Mouse (Mus musculus) forebrain, embryonic 10.5 days (tissue): ENCODE measurements around the gene 2900011O08Rik. TPM values are rescaled to one million over a fixed set of nuclear protein-coding genes. Genes with fewer than 3 reads are reported as not detected.
A peak's percentile ranks its signal among the peaks of the same experiment; 100 is the strongest.
"Not testable (repeated sequence)": the region's sequence is repeated elsewhere in the genome, so short reads cannot be mapped to it uniquely, and the experiment has no call there.

Source experiments
- DNase-seq: peaks from one replicate; pipeline ENCODE4 v3.0.0-alpha.2; 2017; ENCODE audit warnings: low spot score; ENCODE audit errors: extremely low spot score
- H3K27ac ChIP-seq: fragments of 300-500 bp; sonication (generic); 2 replicates; pipeline ENCODE4 v1.5.1; 2016; ENCODE audit warnings: mild to moderate bottlenecking
- H3K27me3 ChIP-seq: fragments of 300-500 bp; sonication (generic); 2 replicates; pipeline ENCODE4 v1.6.1; 2016; ENCODE audit warnings: mild to moderate bottlenecking; ENCODE audit not compliant: poor library complexity, severe bottlenecking
- H3K36me3 ChIP-seq: fragments of 300-500 bp; sonication (generic); replicated peaks from 2 replicates; pipeline ENCODE4 v1.6.1; 2016; ENCODE audit warnings: mild to moderate bottlenecking, moderate library complexity
- H3K4me1 ChIP-seq: fragments of 300-500 bp; sonication (generic); 2 replicates; pipeline ENCODE4 v1.6.1; 2016
- H3K4me3 ChIP-seq: fragments of 300-500 bp; sonication (generic); 2 replicates; pipeline ENCODE4 v1.5.1; 2016; ENCODE audit warnings: mild to moderate bottlenecking, moderate library complexity
- H3K9me3 ChIP-seq: fragments of 300-500 bp; sonication (generic); 2 replicates; pipeline ENCODE4 v1.6.1; 2016; ENCODE audit warnings: mild to moderate bottlenecking, moderate library complexity
- WGBS: fragments of 180-500 bp; shearing (Covaris S2); methylation state at CpG from one replicate; pipeline ENCODE4 v1.1.7; 2016; 5-methylcytosine and 5-hydroxymethylcytosine counted together
- polyA plus RNA-seq: library from polyadenylated mRNA; unstranded; fragments of >200 nt; fragmentation: Nextera tagmentation; extraction: Ambion mirVana; gene quantifications from 2 replicates; pipeline ENCODE4 v1.2.1, GENCODE M21; 2016

Gene 2900011O08Rik
- polyA plus RNA-seq, 1 experiment from 2014 or later: 15.0 TPM

DNA sequence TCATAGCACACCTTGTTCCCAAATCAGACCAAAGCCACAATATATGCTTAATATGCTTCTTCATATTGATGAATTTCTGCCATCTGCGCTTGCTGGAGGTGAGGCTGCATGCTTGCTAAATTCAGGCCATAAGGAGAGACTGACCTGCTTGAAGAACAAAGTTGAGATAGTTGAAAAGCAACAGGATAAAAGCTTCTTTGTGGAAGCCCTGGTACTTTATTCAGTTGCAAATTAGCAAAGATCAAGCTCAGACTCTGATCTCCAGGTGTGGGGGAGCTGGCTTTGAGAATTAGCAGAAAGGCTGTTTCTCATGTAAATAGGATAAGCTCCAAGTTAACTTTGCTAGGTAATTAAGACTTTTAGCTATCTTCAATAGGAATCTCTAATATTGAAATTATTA lies 9.4 kb upstream of the 2900011O08Rik start:
- not testable (repeated sequence) for H3K27ac ChIP-seq, H3K36me3 ChIP-seq, DNase-seq, H3K4me1 ChIP-seq, H3K27me3 ChIP-seq, H3K9me3 ChIP-seq, H3K4me3 ChIP-seq
- WGBS: 50% methylated on average over 1 of the region's 1 CpGs

GRCm38 (mm10) chr16:13981726-13982125 lies 4.7 kb upstream of the 2900011O08Rik start:
- WGBS: 66% methylated on average over 3 of the region's 3 CpGs
- H3K27ac ChIP-seq, H3K4me1 ChIP-seq, H3K27me3 ChIP-seq, H3K4me3 ChIP-seq, DNase-seq, H3K36me3 ChIP-seq, H3K9me3 ChIP-seq: not testable (repeated sequence)

DNA sequence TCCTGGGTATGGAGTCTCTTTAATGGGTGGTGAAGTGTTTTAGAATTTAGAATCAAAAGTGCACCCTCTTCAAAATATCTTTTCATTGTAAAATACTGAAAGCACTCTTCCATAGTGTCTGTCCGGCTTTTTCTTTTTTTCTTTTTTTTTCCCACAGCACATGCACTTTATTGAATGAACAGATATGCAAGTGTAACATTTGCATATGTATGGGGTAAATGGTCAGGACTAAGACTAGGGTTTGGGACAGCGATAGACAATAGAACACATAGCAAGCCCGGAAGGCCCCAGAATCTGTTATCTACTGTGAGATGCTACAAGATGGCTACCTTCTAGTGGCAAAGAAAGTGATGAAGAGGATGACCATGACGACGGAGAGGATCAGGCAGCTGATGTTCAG lies 3.2 kb upstream of the 2900011O08Rik start:
- Histone ChIP-seq H3K4me1 (peaks cover 21% of the 10 kb centered on the region), H3K9me3 (peaks cover 6% of the 10 kb centered on the region; the same call in 1 of the 2 replicates), H3K36me3 (no peaks in the 10 kb centered on the region), H3K27me3 (no peaks in the 10 kb centered on the region), H3K4me3 (no peak overlapping the region), H3K27ac (no peak overlapping the region)
- DNase-seq: no peak
- 89% methylated on average over 5 of the region's 5 CpGs for WGBS

GRCm38 (mm10) chr16:13986197-13986573 lies 219 bp upstream of the 2900011O08Rik start:
- Histone ChIP-seq H3K27ac (peak overlapping the region; percentile 89), H3K4me3 (peak overlapping the region; percentile 67), H3K36me3 (no peaks in the 10 kb centered on the region), H3K27me3 (no peaks in the 10 kb centered on the region), H3K4me1 (peaks cover 21% of the 10 kb centered on the region), H3K9me3 (no peaks in the 10 kb centered on the region)
- no peak for DNase-seq
- 53% methylated on average over 3 of the region's 3 CpGs for WGBS

GRCm38 (mm10) chr16:13992518-13993248 lies 6.3 kb downstream of the 2900011O08Rik start:
- Histone ChIP-seq H3K4me1 (peaks cover 4% of the 10 kb centered on the region), H3K4me3 (no peak overlapping the region), H3K9me3 (no peaks in the 10 kb centered on the region), H3K36me3 (no peaks in the 10 kb centered on the region), H3K27me3 (no peaks in the 10 kb centered on the region), H3K27ac (no peak overlapping the region)
- DNase-seq: no peak
- WGBS: 90% methylated on average over 11 of the region's 11 CpGs

GRCm38 (mm10) chr16:13994076-13994475 lies 7.7 kb downstream of the 2900011O08Rik start:
- no peak overlapping the region for H3K27ac ChIP-seq
- no peaks in the 10 kb centered on the region for H3K36me3 ChIP-seq
- no peaks in the 10 kb centered on the region for H3K9me3 ChIP-seq
- H3K4me3 ChIP-seq: no peak overlapping the region
- H3K27me3 ChIP-seq: no peaks in the 10 kb centered on the region
- 94% methylated on average over 1 of the region's 1 CpGs for WGBS
- no peaks in the 10 kb centered on the region for H3K4me1 ChIP-seq
- no peak for DNase-seq

GRCm38 (mm10) chr16:13994502-13994901 lies 8.1 kb downstream of the 2900011O08Rik start:
- Histone ChIP-seq H3K4me1 (no peaks in the 10 kb centered on the region), H3K9me3 (no peaks in the 10 kb centered on the region), H3K27ac (no peak overlapping the region), H3K4me3 (no peak overlapping the region), H3K36me3 (no peaks in the 10 kb centered on the region), H3K27me3 (no peaks in the 10 kb centered on the region)
- no peak for DNase-seq
- 88% methylated on average over 1 of the region's 1 CpGs for WGBS

- Histone ChIP-seq H3K4me3 (no peak overlapping the region), H3K36me3 (no peaks in the 10 kb centered on the region), H3K9me3 (no peaks in the 10 kb centered on the region), H3K4me1 (peaks cover 4% of the 10 kb centered on the region; the same call in 1 of the 2 replicates), H3K27ac (no peak overlapping the region), H3K27me3 (no peaks in the 10 kb centered on the region)
- 80% methylated on average over 8 of the region's 8 CpGs for WGBS
- DNase-seq: no peak
Measured at GRCm38 (mm10) chr16:14003386-14004130, 17.2 kb downstream of the 2900011O08Rik start.

GRCm38 (mm10) chr16:14004170-14004569 lies 17.8 kb downstream of the 2900011O08Rik start:
- Histone ChIP-seq H3K4me3 (no peak overlapping the region), H3K27me3 (no peaks in the 10 kb centered on the region), H3K9me3 (no peaks in the 10 kb centered on the region), H3K27ac (no peak overlapping the region), H3K4me1 (peaks cover 4% of the 10 kb centered on the region; the same call in 1 of the 2 replicates), H3K36me3 (no peaks in the 10 kb centered on the region)
- 36% methylated on average over 3 of the region's 3 CpGs for WGBS
- no peak for DNase-seq

DNA sequence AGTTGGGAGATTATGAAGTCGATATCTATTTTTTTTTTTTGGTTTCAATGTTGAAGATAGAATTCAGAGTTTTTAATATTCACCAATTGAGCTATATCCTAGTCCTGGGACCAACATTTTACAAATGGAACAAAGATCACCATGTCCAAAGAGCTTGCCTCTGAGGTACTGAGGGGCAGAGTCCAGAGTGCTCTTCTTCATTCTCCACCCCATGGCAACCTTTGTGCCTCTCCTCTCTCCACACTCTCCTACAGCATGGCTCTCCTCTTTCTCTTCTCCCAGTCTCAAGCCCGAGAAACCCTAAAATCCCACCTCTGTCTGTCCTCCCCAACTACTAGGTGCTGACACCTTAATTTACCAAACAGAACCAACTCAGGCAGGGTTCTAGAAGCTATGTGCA lies 18.3 kb downstream of the 2900011O08Rik start:
- Histone ChIP-seq H3K27me3 (no peaks in the 10 kb centered on the region), H3K27ac (no peak overlapping the region), H3K36me3 (no peaks in the 10 kb centered on the region), H3K4me3 (no peak overlapping the region), H3K4me1 (peaks cover 4% of the 10 kb centered on the region; the same call in 1 of the 2 replicates), H3K9me3 (no peaks in the 10 kb centered on the region)
- DNase-seq: no peak
- 79% methylated on average over 2 of the region's 2 CpGs for WGBS

DNA sequence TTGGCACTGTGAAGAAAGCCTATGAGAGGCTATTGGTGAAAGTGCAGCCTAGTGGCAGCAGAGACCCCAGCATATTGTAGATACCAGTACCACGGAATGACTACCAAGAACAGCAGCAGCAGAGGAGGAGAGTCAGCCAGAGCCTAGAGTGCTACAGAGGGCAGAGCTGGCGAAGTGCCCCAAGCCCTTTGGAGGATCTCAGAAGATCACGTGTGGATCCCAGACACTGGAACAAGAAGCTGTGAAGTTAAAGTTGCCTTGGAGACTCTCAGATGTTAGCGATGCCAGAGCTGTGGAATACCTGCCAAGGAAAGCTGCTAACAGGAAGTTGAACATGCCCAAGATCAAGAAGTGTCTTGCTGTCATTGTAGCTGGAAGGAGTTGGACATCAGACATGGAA lies 18.9 kb downstream of the 2900011O08Rik start:
- DNase-seq: no peak
- WGBS: 86% methylated on average over 4 of the region's 4 CpGs

DNA sequence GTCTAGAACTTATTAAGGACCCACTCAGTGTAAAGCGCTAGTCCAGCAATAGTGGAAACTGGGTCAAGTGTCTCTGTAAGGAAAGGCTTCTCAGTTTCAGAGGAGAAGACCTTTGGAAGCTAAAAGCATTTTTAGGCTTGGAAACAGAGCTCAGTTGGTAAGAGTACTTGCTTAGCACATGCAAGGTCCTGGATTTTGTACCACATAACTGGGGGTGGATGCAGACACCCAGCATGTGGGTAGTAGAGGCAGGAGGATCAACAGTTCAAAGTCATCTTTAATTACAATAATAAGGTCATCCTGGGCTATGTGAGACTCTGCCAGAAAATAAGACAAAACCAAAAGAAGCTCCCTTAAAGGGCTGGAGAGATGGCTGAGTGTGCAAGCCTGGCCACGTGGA lies 21.7 kb downstream of the 2900011O08Rik start:
- Histone ChIP-seq H3K36me3 (no peaks in the 10 kb centered on the region), H3K9me3 (no peaks in the 10 kb centered on the region), H3K27me3 (no peaks in the 10 kb centered on the region), H3K4me1 (peaks cover 4% of the 10 kb centered on the region; the same call in 1 of the 2 replicates), H3K4me3 (no peak overlapping the region), H3K27ac (no peak overlapping the region)
- WGBS: 77% methylated on average over 2 of the region's 2 CpGs
- no peak for DNase-seq

More for the DNA sequence above, 18.9 kb downstream of the 2900011O08Rik start:
- Histone ChIP-seq H3K27ac (no peak overlapping the region), H3K9me3 (no peaks in the 10 kb centered on the region), H3K36me3 (no peaks in the 10 kb centered on the region), H3K4me1 (peaks cover 4% of the 10 kb centered on the region; the same call in 1 of the 2 replicates), H3K4me3 (no peak overlapping the region), H3K27me3 (no peaks in the 10 kb centered on the region)

DNA sequence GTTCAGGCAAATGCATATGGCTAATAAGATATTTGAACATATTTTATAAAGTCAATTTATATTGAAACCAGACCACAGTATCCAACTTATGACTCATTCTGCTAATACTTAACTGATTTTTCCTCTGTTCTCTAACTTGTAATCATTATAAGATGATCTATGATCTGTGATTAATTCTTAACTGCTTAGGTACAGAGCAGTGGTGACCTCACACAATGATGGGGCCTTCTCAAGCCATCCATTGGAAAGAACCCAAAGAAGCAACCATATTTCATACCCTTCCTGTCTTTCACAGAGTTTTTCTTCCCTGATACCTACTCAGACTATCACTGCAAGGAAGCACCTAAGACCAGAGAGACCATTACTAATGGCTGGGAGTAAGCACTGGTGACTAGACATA lies 22.3 kb downstream of the 2900011O08Rik start:
- H3K4me3 ChIP-seq: no peak overlapping the region
- no peak for DNase-seq
- H3K27me3 ChIP-seq: no peaks in the 10 kb centered on the region
- H3K27ac ChIP-seq: no peak overlapping the region
- H3K36me3 ChIP-seq: no peaks in the 10 kb centered on the region
- H3K9me3 ChIP-seq: no peaks in the 10 kb centered on the region
- peaks cover 4% of the 10 kb centered on the region; the same call in 1 of the 2 replicates for H3K4me1 ChIP-seq
